Mouse (Mus musculus) neural tube, embryonic 14.5 days (tissue): Measurements from ENCODE around the gene Itga9. TPM values are rescaled to one million over a fixed set of nuclear protein-coding genes. Genes with fewer than 3 reads are reported as not detected.

ENCODE experiments used
- ATAC-seq: fragments of 200-750 bp; cut with Nextera tagmentation; 2 replicates; pipeline ENCODE4 v1.8.0; 2017; ENCODE audit warnings: low read depth, mild to moderate bottlenecking, moderate TSS enrichment, moderate library complexity
- H3K27ac ChIP-seq: fragments of 300-500 bp; sonication (generic); 2 replicates; pipeline ENCODE4 v1.5.1; 2014; ENCODE audit warnings: low read depth, mild to moderate bottlenecking, control low read depth, low read length, moderate library complexity, mixed read lengths
- H3K27me3 ChIP-seq: fragments of 300-500 bp; sonication (generic); 2 replicates; pipeline ENCODE4 v1.6.1; 2014; ENCODE audit warnings: low read length; ENCODE audit not compliant: control insufficient read depth, insufficient read depth
- H3K36me3 ChIP-seq: fragments of 300-500 bp; sonication (generic); 2 replicates; pipeline ENCODE4 v1.6.1; 2014; ENCODE audit warnings: low read length, mixed read lengths; ENCODE audit not compliant: control insufficient read depth, insufficient read depth
- H3K4me1 ChIP-seq: fragments of 300-500 bp; sonication (generic); 2 replicates; pipeline ENCODE4 v1.6.1; 2014; ENCODE audit warnings: low read length; ENCODE audit not compliant: control insufficient read depth, insufficient read depth
- H3K4me2 ChIP-seq: fragments of 300-500 bp; sonication (generic); 2 replicates; pipeline ENCODE4 v1.6.1; 2014; ENCODE audit warnings: mild to moderate bottlenecking, low read depth, low read length, control low read depth
- H3K4me3 ChIP-seq: fragments of 300-500 bp; sonication (generic); 2 replicates; pipeline ENCODE4 v1.5.1; 2014; ENCODE audit warnings: low read depth, low read length, control low read depth, mixed read lengths
- H3K9ac ChIP-seq: fragments of 300-500 bp; sonication (generic); replicated peaks from 2 replicates; pipeline ENCODE4 v1.6.1; 2014; ENCODE audit warnings: low read depth, mild to moderate bottlenecking, control low read depth, low read length, mixed read lengths
- H3K9me3 ChIP-seq: fragments of 300-500 bp; sonication (generic); 2 replicates; pipeline ENCODE4 v1.6.1; 2016; ENCODE audit warnings: low read length; ENCODE audit not compliant: control insufficient read depth
- WGBS: fragments of 180-500 bp; shearing (Covaris S2); extraction: QIAGEN DNeasy Blood & Tissue Kit; methylation state at CpG from one replicate; pipeline ENCODE4 v1.1.7; 2014; 5-methylcytosine and 5-hydroxymethylcytosine counted together
- polyA plus RNA-seq: library from polyadenylated mRNA; unstranded; fragments of >200 nt; fragmentation: Nextera tagmentation; extraction: Ambion mirVana; gene quantifications from 2 replicates; pipeline ENCODE4 v1.2.1, GENCODE M21; 2014

Itga9 gene
- polyA plus RNA-seq, 1 experiment from 2014 or later: 1.7 TPM

DNA sequence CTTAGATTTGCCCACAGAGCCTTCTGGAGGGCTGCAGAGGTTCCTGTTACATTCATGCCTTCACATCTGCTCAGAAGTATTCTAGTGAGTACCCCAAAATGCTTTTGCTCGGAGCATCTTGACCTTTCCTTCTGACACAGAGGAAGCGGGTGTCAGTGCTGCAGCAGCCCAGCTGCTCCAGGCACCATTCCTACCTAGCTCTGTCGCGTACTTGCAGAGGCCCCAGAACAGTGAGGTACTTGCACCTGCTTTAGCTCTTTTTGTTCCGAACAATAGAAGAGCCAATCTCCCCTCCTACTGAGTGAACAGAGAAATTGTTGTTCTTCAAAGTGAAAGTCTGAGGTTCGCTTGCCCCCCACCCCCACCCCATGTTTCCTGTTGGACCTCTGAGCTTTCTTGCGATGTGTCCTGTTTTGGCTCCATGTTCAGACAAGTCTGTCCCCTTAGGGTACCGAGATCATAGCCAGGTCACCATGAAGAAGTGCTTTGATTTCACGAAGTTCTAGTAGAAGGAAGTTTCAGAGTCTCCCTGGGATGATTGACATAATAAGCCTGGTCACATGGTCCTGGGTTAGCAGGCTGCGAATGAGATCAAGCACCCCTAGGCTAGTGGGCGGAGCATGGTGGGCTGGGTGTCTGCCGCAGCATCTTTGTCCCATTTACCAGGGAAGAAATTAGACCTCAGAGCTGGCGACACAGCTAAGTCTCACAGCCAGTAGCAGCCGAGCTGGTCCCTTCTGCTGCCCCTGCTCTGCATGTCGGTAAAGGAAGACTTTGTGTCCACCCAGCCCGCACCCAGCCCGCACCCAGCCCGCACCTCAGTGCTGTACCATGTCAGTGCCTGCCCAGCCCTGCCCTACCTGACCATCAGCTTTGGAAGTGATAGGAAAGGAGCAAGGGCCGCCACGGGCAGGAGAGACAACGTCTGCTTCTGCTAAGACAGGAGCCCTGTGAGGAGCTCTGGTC, 215.0 kb downstream of the Itga9 start:
- no peak overlapping the region for H3K27ac ChIP-seq

DNA sequence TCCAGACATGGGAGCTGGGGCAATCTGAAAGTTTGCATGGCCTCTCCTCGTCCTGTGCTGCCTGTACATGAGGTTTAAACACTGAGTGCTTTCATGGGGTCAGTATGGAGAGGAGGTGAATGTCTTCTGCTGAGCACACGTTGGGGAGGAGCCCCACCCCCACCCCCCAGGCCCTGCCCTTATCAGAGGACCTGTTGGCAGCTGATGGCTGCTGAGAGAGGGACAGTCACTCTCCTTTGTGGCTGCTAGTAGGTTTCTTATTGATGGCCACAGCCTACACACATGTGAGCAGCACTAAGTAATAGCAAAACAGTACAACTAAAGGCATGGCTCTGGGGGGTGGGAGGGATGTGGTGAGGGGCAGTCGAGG, 215.7 kb downstream of the Itga9 start:
- Histone ChIP-seq H3K4me2 (no peak overlapping the region), H3K27ac (no peak overlapping the region), H3K27me3 (no peaks in the 10 kb centered on the region), H3K9me3 (no peaks in the 10 kb centered on the region), H3K4me1 (no peaks in the 10 kb centered on the region), H3K4me3 (no peak overlapping the region), H3K36me3 (no peaks in the 10 kb centered on the region), H3K9ac (no peak overlapping the region)
- WGBS: 66% methylated on average over 3 of the region's 3 CpGs
- ATAC-seq: no peak

More for the DNA sequence above, 215.0 kb downstream of the Itga9 start:
- ATAC-seq: no peak
- no peaks in the 10 kb centered on the region for H3K36me3 ChIP-seq
- no peaks in the 10 kb centered on the region for H3K4me1 ChIP-seq
- no peak overlapping the region for H3K4me3 ChIP-seq
- H3K9me3 ChIP-seq: no peaks in the 10 kb centered on the region
- 50% methylated on average over 21 of the region's 21 CpGs for WGBS
- H3K27me3 ChIP-seq: no peaks in the 10 kb centered on the region
- no peak overlapping the region; the same call in 1 of the 2 replicates for H3K9ac ChIP-seq
- H3K4me2 ChIP-seq: no peak overlapping the region

DNA sequence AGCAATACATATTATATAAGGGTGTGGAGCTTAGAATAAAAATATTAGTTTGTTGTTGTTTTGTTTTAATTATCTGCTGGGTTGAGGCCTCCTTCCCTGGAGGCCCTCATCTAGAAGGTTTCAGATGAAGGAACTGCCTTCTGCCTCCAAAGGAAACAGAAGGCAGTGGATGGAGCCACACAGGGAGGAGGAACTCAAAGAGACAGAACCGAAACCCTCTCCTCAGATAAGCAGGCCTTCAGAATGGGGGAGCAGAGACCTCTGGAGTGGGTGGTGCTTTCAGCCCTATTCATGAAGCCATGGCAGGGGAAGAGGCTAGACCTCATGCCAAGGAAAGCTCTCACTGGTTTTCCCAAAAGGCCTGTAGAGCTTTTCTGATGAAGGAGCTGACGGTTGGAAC, 216.1 kb downstream of the Itga9 start:
- no peak overlapping the region for H3K4me3 ChIP-seq
- no peak for ATAC-seq
- H3K27me3 ChIP-seq: no peaks in the 10 kb centered on the region
- no peak overlapping the region for H3K27ac ChIP-seq
- H3K9ac ChIP-seq: no peak overlapping the region
- no peaks in the 10 kb centered on the region for H3K4me1 ChIP-seq
- 96% methylated on average over 2 of the region's 2 CpGs for WGBS
- no peak overlapping the region for H3K4me2 ChIP-seq
- H3K9me3 ChIP-seq: no peaks in the 10 kb centered on the region
- H3K36me3 ChIP-seq: no peaks in the 10 kb centered on the region

DNA sequence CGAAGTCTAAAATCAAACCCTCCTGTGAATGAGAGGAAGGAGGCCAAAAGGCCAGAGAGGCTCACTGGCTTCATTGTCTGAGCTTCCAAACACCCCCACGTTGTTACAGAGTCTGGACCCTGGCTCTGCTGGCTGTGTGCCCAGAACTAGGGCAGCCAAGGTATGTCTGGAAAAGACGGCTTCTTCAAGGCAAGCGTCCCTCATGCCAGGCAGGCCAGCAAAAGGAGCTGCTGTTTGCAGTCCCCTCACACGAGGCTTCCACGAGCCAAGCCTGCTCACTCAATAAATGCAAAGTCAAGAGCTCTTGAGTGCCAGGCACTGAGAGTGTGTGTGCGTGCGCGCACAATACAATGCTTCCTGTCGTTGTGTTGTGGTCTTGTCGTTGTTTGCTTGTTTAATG, 224.6 kb downstream of the Itga9 start:
- no peaks in the 10 kb centered on the region for H3K4me1 ChIP-seq
- no peak overlapping the region for H3K4me3 ChIP-seq
- no peak overlapping the region for H3K4me2 ChIP-seq
- no peaks in the 10 kb centered on the region for H3K27me3 ChIP-seq
- no peaks in the 10 kb centered on the region for H3K9me3 ChIP-seq
- no peak overlapping the region for H3K9ac ChIP-seq
- H3K27ac ChIP-seq: no peak overlapping the region
- H3K36me3 ChIP-seq: no peaks in the 10 kb centered on the region
- no peak for ATAC-seq
- 51% methylated on average over 11 of the region's 11 CpGs for WGBS

DNA sequence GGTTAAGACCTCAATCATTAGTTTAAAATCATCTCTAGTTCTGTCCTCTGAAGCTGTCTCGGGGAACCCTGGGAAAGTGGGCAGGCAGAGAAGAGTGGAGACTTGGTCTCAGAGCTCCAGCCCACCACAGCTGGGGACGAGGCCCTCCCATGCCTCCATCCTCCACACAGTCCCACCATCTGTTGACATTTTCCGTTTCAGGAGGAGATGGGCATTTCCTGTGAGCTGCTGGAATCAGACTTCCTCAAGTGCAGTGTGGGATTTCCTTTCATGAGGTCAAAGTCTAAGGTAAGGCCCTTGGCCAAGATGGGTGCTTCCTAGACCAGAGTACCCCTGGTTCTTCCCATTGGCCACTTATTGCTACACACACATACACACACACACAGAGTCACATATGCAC, 226.0 kb downstream of the Itga9 start:
- Histone ChIP-seq H3K4me1 (no peaks in the 10 kb centered on the region), H3K27ac (no peak overlapping the region), H3K27me3 (no peaks in the 10 kb centered on the region), H3K4me3 (no peak overlapping the region), H3K9me3 (no peaks in the 10 kb centered on the region), H3K36me3 (no peaks in the 10 kb centered on the region), H3K9ac (no peak overlapping the region), H3K4me2 (no peak overlapping the region)
- WGBS: 81% methylated on average over 3 of the region's 3 CpGs
- ATAC-seq: no peak

DNA sequence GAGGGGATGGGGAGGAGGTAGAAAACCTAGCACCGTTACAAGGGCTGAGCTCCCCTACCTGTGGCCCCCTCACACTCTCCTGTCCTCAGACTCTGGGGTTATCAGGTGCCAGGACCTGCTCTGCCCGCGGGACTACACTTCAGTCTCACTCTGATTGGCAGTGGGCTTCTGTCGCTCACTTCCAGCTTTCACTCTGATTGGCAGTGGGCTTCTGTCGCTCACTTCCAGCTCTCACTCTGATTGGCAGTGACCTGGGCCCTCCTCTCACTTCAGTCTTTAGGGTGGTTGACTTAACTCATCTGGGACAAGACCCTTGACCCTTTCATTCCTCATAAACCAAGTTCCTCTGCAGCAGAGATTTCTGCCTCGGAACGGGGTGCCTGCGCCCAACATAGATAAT, 226.9 kb downstream of the Itga9 start:
- H3K36me3 ChIP-seq: no peaks in the 10 kb centered on the region
- H3K27ac ChIP-seq: no peak overlapping the region
- H3K9me3 ChIP-seq: no peaks in the 10 kb centered on the region
- H3K4me3 ChIP-seq: no peak overlapping the region
- H3K4me1 ChIP-seq: no peaks in the 10 kb centered on the region
- H3K4me2 ChIP-seq: no peak overlapping the region
- no peak for ATAC-seq
- WGBS: 71% methylated on average over 8 of the region's 8 CpGs
- H3K9ac ChIP-seq: no peak overlapping the region
- no peaks in the 10 kb centered on the region for H3K27me3 ChIP-seq

DNA sequence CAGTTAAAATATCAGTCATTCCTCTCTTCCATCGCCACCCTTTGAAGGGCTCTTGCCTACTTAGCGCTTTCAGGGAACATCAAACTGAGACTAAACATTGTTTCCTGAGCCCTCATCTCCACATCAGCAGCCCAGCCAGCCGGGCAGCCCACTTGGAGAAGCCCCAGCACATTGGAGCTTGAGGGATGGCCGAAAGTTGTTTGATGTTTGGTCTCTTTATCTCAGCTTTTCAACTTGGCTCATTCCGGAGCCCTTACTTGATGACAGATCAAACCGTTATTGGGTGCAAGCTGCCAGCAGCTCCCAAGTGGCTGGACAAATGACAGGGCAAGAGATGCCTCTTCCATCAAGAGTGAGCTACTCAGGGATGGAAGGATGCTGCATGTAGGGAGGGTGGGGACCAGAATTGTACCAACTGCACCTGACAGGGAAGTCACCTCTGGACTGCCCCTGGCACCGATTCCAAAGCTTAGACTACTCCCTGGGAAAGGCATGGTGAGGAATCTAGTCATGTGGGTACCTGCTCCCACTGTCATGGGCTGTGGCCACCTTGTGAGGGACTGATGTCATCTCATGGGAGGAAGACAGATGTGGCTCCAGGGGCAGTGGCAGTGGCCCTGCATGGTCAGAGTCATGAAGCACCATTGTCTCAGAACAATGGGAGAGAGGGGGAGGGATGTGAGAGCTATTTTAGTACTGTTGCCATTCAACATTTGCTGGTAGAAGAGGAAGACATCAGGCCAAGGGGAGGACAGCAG, 232.6 kb downstream of the Itga9 start:
- no peaks in the 10 kb centered on the region for H3K4me1 ChIP-seq
- ATAC-seq: no peak
- H3K27ac ChIP-seq: no peak overlapping the region
- no peak overlapping the region for H3K4me2 ChIP-seq
- H3K4me3 ChIP-seq: no peak overlapping the region
- 89% methylated on average over 7 of the region's 7 CpGs for WGBS
- H3K9me3 ChIP-seq: no peaks in the 10 kb centered on the region
- no peak overlapping the region for H3K9ac ChIP-seq
- H3K36me3 ChIP-seq: no peaks in the 10 kb centered on the region
- H3K27me3 ChIP-seq: no peaks in the 10 kb centered on the region

DNA sequence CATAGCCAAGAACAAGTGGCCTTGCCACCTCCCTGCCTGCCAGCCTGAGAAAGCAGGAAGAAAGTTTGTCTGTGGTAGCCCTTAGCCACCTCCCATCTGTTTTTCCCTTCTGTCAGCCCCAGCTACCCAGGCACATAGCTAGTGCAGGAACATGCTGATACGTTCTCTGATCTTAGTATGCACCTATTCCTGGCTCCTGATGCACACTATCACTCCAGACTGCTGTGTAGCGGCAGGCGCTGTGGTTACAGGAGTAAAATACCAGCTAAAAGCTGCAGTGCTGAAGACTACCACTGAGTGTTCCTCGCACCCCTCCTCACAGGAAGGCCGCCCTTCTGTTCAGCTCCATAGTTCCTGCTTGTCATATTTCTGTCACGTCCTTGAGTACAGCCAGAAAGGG, 234.8 kb downstream of the Itga9 start:
- Histone ChIP-seq H3K27ac (no peak overlapping the region), H3K9ac (no peak overlapping the region), H3K36me3 (no peaks in the 10 kb centered on the region), H3K4me2 (no peak overlapping the region), H3K4me1 (no peaks in the 10 kb centered on the region), H3K4me3 (no peak overlapping the region), H3K9me3 (no peaks in the 10 kb centered on the region), H3K27me3 (no peaks in the 10 kb centered on the region)
- WGBS: 89% methylated on average over 6 of the region's 6 CpGs
- ATAC-seq: no peak

DNA sequence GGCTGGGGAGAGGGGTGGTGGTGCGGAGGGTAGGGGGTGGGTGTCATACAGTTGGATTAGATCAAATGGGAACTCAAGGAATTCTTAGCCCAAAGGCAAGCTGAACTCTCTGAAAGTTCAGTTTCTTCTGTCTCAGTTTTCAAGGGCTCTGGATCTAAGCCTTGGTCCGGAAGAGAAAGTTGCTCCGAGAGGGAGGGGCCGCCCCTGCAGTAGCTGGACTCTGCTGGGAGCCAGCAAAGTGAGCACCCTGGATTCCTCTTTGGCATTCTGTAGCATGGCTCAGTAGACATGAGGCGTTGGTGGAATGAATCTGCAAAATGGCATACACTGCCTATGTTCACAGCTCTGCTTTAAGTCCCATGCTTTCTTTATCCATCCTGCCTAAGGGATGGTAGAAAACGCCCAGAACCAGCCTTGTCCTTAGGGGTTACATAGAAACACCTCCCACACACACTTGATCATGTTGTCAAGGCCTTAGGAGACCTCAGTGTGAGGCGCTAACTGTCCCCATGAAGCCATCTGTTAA, 235.5 kb downstream of the Itga9 start:
- H3K27me3 ChIP-seq: no peaks in the 10 kb centered on the region
- no peaks in the 10 kb centered on the region for H3K36me3 ChIP-seq
- H3K4me1 ChIP-seq: no peaks in the 10 kb centered on the region
- no peak overlapping the region for H3K4me3 ChIP-seq
- no peaks in the 10 kb centered on the region for H3K9me3 ChIP-seq
- 82% methylated on average over 7 of the region's 7 CpGs for WGBS
- H3K9ac ChIP-seq: no peak overlapping the region
- no peak for ATAC-seq
- H3K27ac ChIP-seq: no peak overlapping the region
- H3K4me2 ChIP-seq: no peak overlapping the region
